Mouse (Mus musculus) telencephalon, adult 2 months (tissue): ENCODE results near the gene Gm5129.

Experiments
- DNase-seq: peaks from one replicate; pipeline ENCODE4 v3.0.0-alpha.2; 2011; ENCODE audit warnings: low read depth, low spot score

Gene Gm5129

DNA sequence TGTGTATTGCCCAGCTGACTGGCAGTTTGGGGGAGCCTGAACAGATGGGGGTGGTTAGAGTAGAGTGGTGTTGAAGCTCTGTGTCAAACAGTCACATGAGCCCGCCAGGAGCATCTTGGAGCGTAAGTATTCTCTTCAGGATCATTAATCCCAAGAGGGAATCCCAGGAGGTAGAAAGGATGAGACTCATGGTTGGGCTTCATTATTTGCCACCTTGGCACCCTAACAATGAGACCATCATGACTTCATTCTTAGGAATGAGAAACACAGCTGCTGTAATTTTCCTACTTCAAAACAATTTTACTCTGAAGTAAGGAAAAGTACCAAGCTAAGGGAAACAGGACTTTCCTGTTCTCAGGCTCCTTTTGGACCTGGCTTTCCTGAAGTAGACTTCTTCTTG, 10.4 kb downstream of the Gm5129 start:
- no peak for DNase-seq

DNA sequence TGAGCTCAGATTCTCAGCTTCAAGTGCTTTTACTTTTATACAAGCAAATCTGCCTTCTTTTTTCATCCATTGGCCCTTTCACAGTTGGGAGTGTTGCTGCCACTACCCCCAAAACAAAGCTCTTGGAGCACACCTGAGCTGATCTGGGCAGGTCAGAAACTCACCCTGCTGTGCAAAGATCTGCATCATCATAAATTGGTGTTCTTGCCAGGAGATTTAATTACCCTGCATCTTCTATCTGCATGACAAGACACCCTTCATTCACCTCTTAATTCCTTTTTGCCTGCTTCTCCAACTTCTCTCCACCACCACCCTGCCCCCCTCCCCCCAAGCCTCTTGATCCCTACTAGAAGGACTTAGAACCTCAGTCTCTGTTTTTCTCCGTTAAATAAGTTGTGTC, 14.6 kb downstream of the Gm5129 start:
- DNase-seq = no peak

DNA sequence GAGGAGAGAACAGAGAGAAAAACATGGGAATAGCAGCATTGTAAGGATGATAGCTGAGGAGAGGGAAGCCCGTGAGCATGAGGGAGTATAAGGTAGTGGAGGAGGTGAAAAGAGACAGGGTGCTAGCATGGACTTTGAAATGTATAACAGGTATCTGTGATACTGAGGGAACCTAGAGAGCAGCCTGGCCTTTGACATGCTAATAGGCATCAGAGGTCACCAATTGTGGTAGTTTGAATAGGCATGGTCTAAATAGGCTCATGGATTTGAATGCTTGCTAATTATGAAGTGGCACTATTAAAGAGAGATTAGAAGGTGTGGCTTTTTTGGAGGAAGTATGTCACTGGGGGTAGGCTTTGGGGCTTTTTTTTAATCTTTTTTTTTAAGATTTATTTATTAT, 22.8 kb downstream of the Gm5129 start:
- DNase-seq = no peak

DNA sequence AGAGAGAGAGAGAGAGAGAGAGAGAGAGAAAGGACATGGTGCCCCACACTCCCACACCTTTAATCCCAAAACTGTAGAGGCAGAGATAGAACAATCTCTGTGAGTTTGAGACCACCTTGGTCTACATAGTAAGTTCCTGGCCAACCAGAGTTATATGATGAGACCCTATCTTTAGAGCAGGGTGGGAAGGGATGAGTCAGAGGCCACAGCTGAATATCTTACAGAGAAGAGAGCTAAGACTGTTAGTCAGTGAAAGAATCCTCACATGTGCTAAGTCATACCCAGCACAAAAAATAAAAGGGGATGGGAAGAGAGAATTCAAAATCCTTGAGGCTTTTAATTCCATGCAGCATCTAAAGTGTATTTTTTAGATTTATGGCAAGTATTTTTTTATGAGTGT, 24.1 kb downstream of the Gm5129 start:
- no peak for DNase-seq

DNA sequence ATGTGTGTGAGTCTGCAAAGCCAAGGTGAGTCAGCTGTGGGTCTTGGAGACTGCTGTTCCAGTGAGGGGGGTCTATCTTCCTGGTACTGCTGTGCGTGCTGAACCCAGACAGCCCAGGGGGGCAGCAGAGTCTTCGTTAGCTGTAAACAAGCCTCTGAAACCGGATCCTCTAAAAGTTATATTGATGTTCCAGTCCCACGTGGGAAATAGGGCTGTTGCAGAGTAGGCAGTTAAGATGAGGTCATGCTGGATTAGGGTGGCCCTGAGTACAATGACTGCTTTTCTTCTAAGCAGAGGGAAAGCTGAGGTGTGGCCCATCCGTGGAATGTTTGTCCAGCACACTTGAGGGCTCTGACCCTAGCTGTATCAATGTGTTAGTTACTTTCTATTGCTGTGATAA, 27.5 kb downstream of the Gm5129 start:
- no peak for DNase-seq

DNA sequence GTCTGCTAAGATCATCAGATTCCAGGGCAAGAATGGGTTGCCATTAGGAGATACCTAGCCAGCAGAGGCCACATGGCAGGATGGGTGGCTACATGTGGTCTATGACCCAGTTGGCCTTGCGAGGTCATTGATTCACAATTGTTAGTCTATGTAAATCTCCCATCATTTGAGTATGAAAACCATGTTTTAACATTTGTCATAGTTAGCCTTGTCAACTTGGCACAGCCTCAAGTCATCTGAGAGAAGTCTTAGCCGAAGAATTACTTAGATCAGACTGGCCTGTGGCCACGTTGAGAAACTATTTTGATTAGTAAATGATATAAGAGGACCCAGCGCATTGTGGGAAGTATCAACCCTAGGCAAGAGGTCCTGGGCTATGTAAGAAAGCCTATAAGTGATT, 28.5 kb downstream of the Gm5129 start:
- DNase-seq = no peak

DNA sequence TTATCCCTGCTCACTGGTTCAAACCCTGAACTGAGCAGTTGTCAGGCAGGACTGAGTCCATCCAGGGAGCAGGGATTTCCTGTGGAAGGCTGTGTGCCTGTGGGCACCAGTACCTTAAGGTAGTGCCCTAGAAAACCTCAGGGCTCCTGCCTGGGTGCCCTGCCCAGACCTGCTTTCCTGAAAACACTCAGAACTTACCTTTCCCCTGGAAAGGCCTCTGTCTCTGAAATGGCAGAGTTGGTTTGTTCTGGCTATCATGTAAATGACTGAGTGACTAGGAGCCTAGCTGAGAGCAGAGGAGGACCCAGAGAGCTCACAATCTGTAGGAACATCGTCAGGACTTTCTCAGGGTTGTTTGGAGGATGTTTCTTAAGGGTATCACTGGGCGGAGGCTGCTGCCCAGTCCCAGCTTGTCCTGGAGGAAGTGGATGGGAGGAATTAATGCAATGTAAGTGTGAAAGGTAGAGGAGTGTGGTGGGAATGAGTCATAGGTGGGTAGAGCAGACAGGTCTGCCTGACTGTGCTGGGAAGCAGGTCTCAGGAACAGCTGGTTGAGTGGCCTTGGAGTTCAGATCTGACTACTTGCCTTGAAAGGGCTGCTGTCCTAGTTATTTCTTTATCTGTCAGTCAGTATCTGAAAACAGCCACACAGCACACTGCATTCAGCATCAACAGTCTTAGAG, 36.1 kb downstream of the Gm5129 start:
- no peak for DNase-seq

DNA sequence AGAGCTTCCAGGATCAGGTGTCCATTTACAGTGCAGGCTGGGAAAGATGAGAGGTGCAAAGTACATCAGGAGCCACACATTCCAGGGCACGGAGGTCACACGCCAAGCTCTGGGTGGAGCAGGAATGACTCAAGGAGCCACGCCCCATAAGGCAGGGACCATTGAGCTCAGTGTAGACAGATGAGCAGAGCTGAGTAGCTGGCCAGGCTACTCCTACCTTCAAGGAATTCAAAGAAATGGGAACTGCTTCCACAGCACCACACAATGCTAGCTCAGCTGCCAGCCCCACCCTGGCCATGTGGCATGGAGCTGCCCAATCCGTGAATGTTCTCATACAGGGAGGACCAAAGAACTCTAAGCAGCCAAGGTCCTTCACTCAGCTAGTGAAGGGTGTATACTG, 37.2 kb downstream of the Gm5129 start:
- DNase-seq = no peak

DNA sequence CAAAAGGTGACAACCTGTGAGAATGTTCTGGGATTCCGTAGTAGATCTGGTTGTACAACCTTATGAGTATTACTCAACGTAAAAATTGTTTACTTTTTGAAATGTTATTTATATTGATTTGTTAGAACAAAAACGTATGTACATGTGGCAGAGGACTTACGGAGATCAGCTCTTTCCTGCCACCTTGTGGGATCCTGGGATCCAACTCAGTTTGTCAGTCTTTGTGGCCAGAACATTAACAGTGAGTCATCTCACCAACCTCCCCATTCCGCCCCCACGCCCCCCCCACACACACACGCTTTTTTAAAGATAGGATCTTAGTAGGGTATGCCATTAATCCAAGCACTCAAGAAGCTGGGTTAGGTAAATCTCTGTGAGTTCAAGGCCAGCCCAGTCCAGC, 47.4 kb downstream of the Gm5129 start:
- DNase-seq = peak; percentile 6

DNA sequence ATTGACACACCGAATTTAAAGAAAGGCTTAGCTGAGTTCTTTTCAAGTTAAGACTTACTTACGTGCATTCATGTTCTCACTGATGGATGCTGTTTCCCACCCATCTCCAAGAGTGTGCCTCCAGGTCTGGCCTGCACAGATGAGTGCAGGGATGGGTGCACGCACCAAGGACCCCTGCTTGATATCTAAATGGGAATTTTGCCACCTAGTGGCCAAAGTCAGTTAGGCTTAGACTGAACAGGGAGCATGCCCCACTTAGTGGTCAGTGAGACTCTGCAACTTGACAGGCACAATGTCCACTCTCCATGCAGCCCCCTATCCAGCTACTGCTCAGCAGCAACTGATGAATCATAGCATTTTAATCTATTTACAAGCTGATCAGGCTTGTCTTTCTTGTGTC, 48.1 kb downstream of the Gm5129 start:
- DNase-seq = no peak
